Mouse (Mus musculus) erythroblast, embryonic 14.5 days (primary cell): ENCODE measurements around the gene Usp39.

Source experiments
- GATA1 ChIP-seq: IDR thresholded peaks from 2 replicates; pipeline ENCODE4 v1.6.1; 2012; ENCODE audit warnings: low read length, inconsistent platforms, mixed read lengths
- TAL1 ChIP-seq: IDR thresholded peaks from 3 replicates; pipeline ENCODE4 v1.6.1; 2012; ENCODE audit warnings: low read length, inconsistent platforms, mixed read lengths

DNA sequence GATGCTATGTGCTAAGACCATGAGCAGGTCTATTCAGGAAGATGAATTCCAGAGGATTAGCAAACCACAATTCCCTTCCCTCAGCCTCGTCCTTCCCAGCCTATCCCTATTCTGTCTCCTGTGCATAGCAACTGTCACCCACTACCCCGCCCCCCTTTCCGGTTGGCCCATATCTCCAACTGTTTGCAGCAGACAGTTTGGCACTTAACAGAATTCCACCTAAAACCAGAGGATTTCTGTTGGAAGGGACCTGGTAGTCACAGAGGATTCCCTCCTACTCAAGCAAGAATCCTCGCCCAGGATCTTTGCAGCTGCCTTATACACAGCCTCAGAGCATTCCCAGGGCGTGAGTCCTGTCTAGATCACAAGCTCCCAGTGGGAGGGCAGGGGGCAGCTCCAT, 26.2 kb upstream of the Usp39 start:
- TF ChIP-seq TAL1 (no peak), GATA1 (no peak)
